Mouse (Mus musculus) CH12.LX (cell line): ENCODE measurements around the gene 2410015M20Rik. TPM values are rescaled to one million over a fixed set of nuclear protein-coding genes. Genes with fewer than 3 reads are reported as not detected.

ENCODE experiments used
- DNase-seq: peaks from one replicate; pipeline ENCODE4 v3.0.0-alpha.2; 2013; ENCODE audit errors: extremely low read depth
- H3K27ac ChIP-seq: 2 replicates; pipeline ENCODE4 v1.5.1; 2012; ENCODE audit warnings: low read depth, mild to moderate bottlenecking, control low read depth, moderate library complexity; ENCODE audit not compliant: insufficient read depth
- H3K27me3 ChIP-seq: replicated peaks from 2 replicates; pipeline ENCODE3; 2012; ENCODE audit warnings: inconsistent platforms
- H3K36me3 ChIP-seq, 2 experiments: replicated peaks in 1 of 2; 2 replicates each; pipeline versions ENCODE3 to v1.6.1; 2012; ENCODE audit warnings: inconsistent platforms in 1 of 2, low read length in 1 of 2, mild to moderate bottlenecking in 1 of 2, mixed read lengths in 1 of 2, moderate library complexity in 1 of 2; ENCODE audit not compliant: control insufficient read depth in 1 of 2, insufficient read depth in 1 of 2
- H3K4me1 ChIP-seq, 2 experiments: 2 replicates each; pipeline ENCODE4 v1.6.1; 2012; ENCODE audit warnings: inconsistent platforms in 1 of 2, moderate library complexity in 1 of 2; ENCODE audit not compliant: insufficient read depth in 2 of 2, control insufficient read depth in 1 of 2
- H3K4me2 ChIP-seq: 2 replicates; pipeline ENCODE4 v1.6.1; 2012; ENCODE audit warnings: low read depth, mild to moderate bottlenecking, control low read depth; ENCODE audit not compliant: poor library complexity, insufficient read depth, severe bottlenecking
- H3K4me3 ChIP-seq, 3 experiments: fragments of 150-350 bp in 1 of 3; sonication (generic) in 1 of 3; replicated peaks in 1 of 3; 2 replicates each; pipeline versions ENCODE3 to v1.5.1; 2011 to 2012; ENCODE audit warnings: low read depth in 2 of 3, low read length in 2 of 3, mild to moderate bottlenecking in 2 of 3, moderate library complexity in 2 of 3, control low read depth in 1 of 3, improper control_type of control experiment in 1 of 3, inconsistent platforms in 1 of 3, mixed read lengths in 1 of 3; ENCODE audit not compliant: poor library complexity in 1 of 3
- H3K79me2 ChIP-seq: replicated peaks from 2 replicates; pipeline ENCODE4 v1.6.1; 2012; ENCODE audit warnings: mild to moderate bottlenecking, moderate library complexity; ENCODE audit not compliant: control insufficient read depth, poor library complexity, insufficient read depth, severe bottlenecking; ENCODE audit errors: extremely low read depth
- H3K9ac ChIP-seq: 2 replicates; pipeline ENCODE4 v1.6.1; 2012; ENCODE audit warnings: low read depth, mild to moderate bottlenecking, control low read depth, moderate library complexity; ENCODE audit not compliant: insufficient read depth
- H3K9me3 ChIP-seq: replicated peaks from 2 replicates; pipeline ENCODE3; 2012; ENCODE audit warnings: low read length, inconsistent platforms, mixed read lengths
- BHLHE40 ChIP-seq: IDR thresholded peaks from 2 replicates; pipeline ENCODE4 v1.6.1; 2011; ENCODE audit warnings: mild to moderate bottlenecking, low read depth, low read length, improper control_type of control experiment
- CHD1 ChIP-seq: IDR thresholded peaks from 2 replicates; pipeline ENCODE4 v1.6.1; 2012; ENCODE audit warnings: low read depth, low read length, improper control_type of control experiment, inconsistent platforms
- CHD2 ChIP-seq: IDR thresholded peaks from 2 replicates; pipeline ENCODE4 v1.6.1; 2011; ENCODE audit warnings: low read length, improper control_type of control experiment
- CTCF ChIP-seq, 2 experiments: IDR thresholded peaks in 1 of 2; conservative IDR thresholded peaks in 1 of 2; 2 replicates each; pipeline ENCODE4 v1.5.1; 2011 to 2012; ENCODE audit warnings: low read depth in 2 of 2, low read length in 2 of 2, improper control_type of control experiment in 1 of 2, inconsistent platforms in 1 of 2, mild to moderate bottlenecking in 1 of 2, moderate library complexity in 1 of 2
- E2F4 ChIP-seq: IDR thresholded peaks from 2 replicates; pipeline ENCODE4 v1.6.1; 2011; ENCODE audit warnings: low read depth, low read length, improper control_type of control experiment; ENCODE audit not compliant: insufficient replicate concordance
- ELF1 ChIP-seq: IDR thresholded peaks from 2 replicates; pipeline ENCODE4 v1.6.1; 2014; ENCODE audit warnings: low read depth, mild to moderate bottlenecking, inconsistent platforms, low read length, improper control_type of control experiment
- EP300 ChIP-seq: IDR thresholded peaks from 2 replicates; pipeline ENCODE4 v1.6.1; 2011; ENCODE audit warnings: low read length, improper control_type of control experiment
- ETS1 ChIP-seq: conservative IDR thresholded peaks from 2 replicates; pipeline ENCODE4 v1.6.1; 2012; ENCODE audit warnings: low read depth, mild to moderate bottlenecking, inconsistent platforms, low read length, improper control_type of control experiment, moderate library complexity
- GABPA ChIP-seq: IDR thresholded peaks from 2 replicates; pipeline ENCODE4 v1.6.1; 2012; ENCODE audit warnings: low read depth, low read length, improper control_type of control experiment, inconsistent platforms; ENCODE audit not compliant: insufficient replicate concordance
- HCFC1 ChIP-seq: IDR thresholded peaks from 2 replicates; pipeline ENCODE4 v1.6.1; 2012; ENCODE audit warnings: low read depth, mild to moderate bottlenecking, inconsistent platforms, low read length, improper control_type of control experiment
- IRF4 ChIP-seq: IDR thresholded peaks from 2 replicates; pipeline ENCODE4 v1.6.1; 2014; ENCODE audit warnings: low read depth, mild to moderate bottlenecking, inconsistent platforms, low read length, improper control_type of control experiment
- JUN ChIP-seq: IDR thresholded peaks from 2 replicates; pipeline ENCODE4 v1.6.1; 2011; ENCODE audit warnings: low read depth, mild to moderate bottlenecking, low read length, improper control_type of control experiment, moderate library complexity; ENCODE audit not compliant: insufficient read depth
- JUND ChIP-seq: conservative IDR thresholded peaks from 2 replicates; pipeline ENCODE4 v1.6.1; 2011; ENCODE audit warnings: low read depth, low read length, improper control_type of control experiment
- KAT2A ChIP-seq: IDR thresholded peaks from 2 replicates; pipeline ENCODE4 v1.6.1; 2012; ENCODE audit warnings: low read length, improper control_type of control experiment, inconsistent platforms; ENCODE audit not compliant: insufficient replicate concordance
- MAFK ChIP-seq: IDR thresholded peaks from 2 replicates; pipeline ENCODE4 v1.6.1; 2011; ENCODE audit warnings: low read length, improper control_type of control experiment; ENCODE audit not compliant: insufficient replicate concordance
- MAX ChIP-seq: IDR thresholded peaks from 2 replicates; pipeline ENCODE4 v1.6.1; 2011; ENCODE audit warnings: low read length, improper control_type of control experiment
- MAZ ChIP-seq: IDR thresholded peaks from 2 replicates; pipeline ENCODE4 v1.6.1; 2012; ENCODE audit warnings: low read depth, mild to moderate bottlenecking, inconsistent platforms, low read length, improper control_type of control experiment, moderate library complexity
- MEF2A ChIP-seq: IDR thresholded peaks from 2 replicates; pipeline ENCODE4 v1.6.1; 2014; ENCODE audit warnings: low read depth, mild to moderate bottlenecking, inconsistent platforms, low read length, improper control_type of control experiment, borderline replicate concordance
- MXI1 ChIP-seq: IDR thresholded peaks from 2 replicates; pipeline ENCODE4 v1.6.1; 2011; ENCODE audit warnings: mild to moderate bottlenecking, low read depth, low read length, improper control_type of control experiment
- MYC ChIP-seq: IDR thresholded peaks from 2 replicates; pipeline ENCODE4 v1.6.1; 2011; ENCODE audit warnings: low read depth, mild to moderate bottlenecking, improper control_type of control experiment, low read length
- NELFE ChIP-seq: IDR thresholded peaks from 2 replicates; pipeline ENCODE4 v1.6.1; 2011; ENCODE audit warnings: low read depth, low read length, improper control_type of control experiment
- NRF1 ChIP-seq: IDR thresholded peaks from 2 replicates; pipeline ENCODE4 v1.6.1; 2014; ENCODE audit warnings: low read depth, mild to moderate bottlenecking, inconsistent platforms, low read length, improper control_type of control experiment, moderate library complexity
- PAX5 ChIP-seq: IDR thresholded peaks from 2 replicates; pipeline ENCODE4 v1.6.1; 2012; ENCODE audit warnings: low read length, inconsistent platforms, mixed read lengths
- POLR2A ChIP-seq: IDR thresholded peaks from 2 replicates; pipeline ENCODE4 v1.6.1; 2011; ENCODE audit warnings: low read depth, mild to moderate bottlenecking, improper control_type of control experiment, low read length
- POLR2AphosphoS2 ChIP-seq: IDR thresholded peaks from 2 replicates; pipeline ENCODE4 v1.6.1; 2011; ENCODE audit warnings: low read depth, low read length, improper control_type of control experiment
- RAD21 ChIP-seq: IDR thresholded peaks from 2 replicates; pipeline ENCODE4 v1.6.1; 2011; ENCODE audit warnings: low read depth, mild to moderate bottlenecking, low read length, improper control_type of control experiment, moderate library complexity
- RCOR1 ChIP-seq: conservative IDR thresholded peaks from 2 replicates; pipeline ENCODE4 v1.6.1; 2012; ENCODE audit warnings: low read depth, mild to moderate bottlenecking, inconsistent platforms, low read length, improper control_type of control experiment
- SIN3A ChIP-seq: IDR thresholded peaks from 2 replicates; pipeline ENCODE4 v1.6.1; 2012; ENCODE audit warnings: low read length, improper control_type of control experiment, inconsistent platforms
- SMC3 ChIP-seq: IDR thresholded peaks from 2 replicates; pipeline ENCODE4 v1.6.1; 2011; ENCODE audit warnings: low read depth, low read length, improper control_type of control experiment
- TBP ChIP-seq: conservative IDR thresholded peaks from 2 replicates; pipeline ENCODE4 v1.6.1; 2011; ENCODE audit warnings: low read depth, low read length, improper control_type of control experiment
- TCF12 ChIP-seq: IDR thresholded peaks from 2 replicates; pipeline ENCODE4 v1.6.1; 2014; ENCODE audit warnings: low read depth, mild to moderate bottlenecking, inconsistent platforms, low read length, improper control_type of control experiment
- UBTF ChIP-seq: IDR thresholded peaks from 2 replicates; pipeline ENCODE4 v1.6.1; 2012; ENCODE audit warnings: low read depth, mild to moderate bottlenecking, inconsistent platforms, low read length, improper control_type of control experiment, moderate library complexity
- USF1 ChIP-seq: IDR thresholded peaks from 2 replicates; pipeline ENCODE4 v1.6.1; 2014; ENCODE audit warnings: low read depth, mild to moderate bottlenecking, inconsistent platforms, low read length, improper control_type of control experiment
- USF2 ChIP-seq: conservative IDR thresholded peaks from 2 replicates; pipeline ENCODE4 v1.6.1; 2011; ENCODE audit warnings: low read depth, low read length, improper control_type of control experiment
- ZC3H11A ChIP-seq: IDR thresholded peaks from 2 replicates; pipeline ENCODE4 v1.6.1; 2012; ENCODE audit warnings: low read depth, mild to moderate bottlenecking, inconsistent platforms, low read length, improper control_type of control experiment
- ZKSCAN1 ChIP-seq: IDR thresholded peaks from 2 replicates; pipeline ENCODE4 v1.6.1; 2012; ENCODE audit warnings: low read depth, inconsistent platforms, low read length, improper control_type of control experiment, borderline replicate concordance
- ZMIZ1 ChIP-seq: IDR thresholded peaks from 2 replicates; pipeline ENCODE4 v1.6.1; 2012; ENCODE audit warnings: low read depth, mild to moderate bottlenecking, inconsistent platforms, low read length, improper control_type of control experiment
- ZNF384 ChIP-seq: IDR thresholded peaks from 2 replicates; pipeline ENCODE4 v1.6.1; 2012; ENCODE audit warnings: low read depth, low read length, improper control_type of control experiment, inconsistent platforms
- dilution Hi-C: fragments of 300-500 bp; cut with MboI; formaldehyde crosslinking; loops from 2 replicates; pipeline ENCODE4 v1.14.3; 2020; ENCODE audit warnings: low sequenced_read_pairs; ENCODE audit not compliant: extremely low pct_unique_long_range_greater_than_20kb, extremely low pct_ligation_motif_present
- in situ Hi-C: fragments of 300-500 bp; cut with MboI; formaldehyde crosslinking; loops from 3 replicates; pipeline ENCODE4 v1.14.3; 2019; ENCODE audit warnings: low sequenced_read_pairs, low pct_ligation_motif_present, low pct_unique_long_range_greater_than_20kb, mixed read lengths
- polyA plus RNA-seq: library from polyadenylated mRNA; unstranded; fragments of >175 nt; gene quantifications from 2 replicates; pipeline ENCODE4 v1.2.1, GENCODE M21; 2012; ENCODE audit warnings: low read depth; ENCODE audit not compliant: insufficient read length
- total RNA-seq, 2 experiments: library from RNA; depleted of rRNA; stranded (reverse); fragments of 300-350 nt in 1 of 2; fragments of >200 nt in 1 of 2; gene quantifications; 2 replicates each; pipeline ENCODE4 v1.2.3; 2012 to 2014

2410015M20Rik gene
- total and polyA plus RNA-seq, 3 experiments, result 154 to 272 (median 202) TPM

- Histone ChIP-seq H3K36me3 (peaks cover 46 to 48% of the 10 kb centered on the region in 2 experiments), H3K9me3 (no peaks in the 10 kb centered on the region), H3K79me2 (peaks cover 49% of the 10 kb centered on the region), H3K4me1 (peaks cover 21 to 55% of the 10 kb centered on the region in 2 experiments), H3K9ac (peak within 1 kb of the TSS; percentile 71), H3K27ac (peak within 1 kb of the TSS; percentile 85), H3K27me3 (no peaks in the 10 kb centered on the region), H3K4me3 (peak within 1 kb of the TSS; percentile 70 to 84 (median 82)), H3K4me2 (peak within 1 kb of the TSS; percentile 62)
- peak; percentile 86 for DNase-seq
- dilution Hi-C loops, result no loop called here
- TF ChIP-seq MYC (peak; percentile 88; the same call in 1 of the 2 replicates), MXI1 (peak; percentile 76), KAT2A (peak; percentile 95), PAX5 (no peak), ZC3H11A (no peak), MAX (peak; percentile 71), RAD21 (peak; percentile 9), EP300 (no peak), RCOR1 (peak; percentile 52; the same call in 1 of the 2 replicates), CTCF (conservative IDR thresholded peaks at IDR 0.05 in 1 of 2, IDR thresholded peaks at IDR 0.05 in 1 of 2; ENCODE audit: low read depth in 2 of 2, low read length in 2 of 2) (peak; percentile 78 to 90), USF1 (no peak), ZNF384 (no peak), SMC3 (no peak; the same call in 1 of the 2 replicates), TBP (peak; percentile 97), UBTF (no peak), TCF12 (peak; percentile 98), IRF4 (peak; percentile 59; the same call in 1 of the 2 replicates), SIN3A (peak; percentile 78), JUN (no peak), NRF1 (peak; percentile 83), ZMIZ1 (peak; percentile 92), POLR2AphosphoS2 (peak; percentile 90; the same call in 1 of the 2 replicates), ETS1 (no peak; the same call in 1 of the 2 replicates), USF2 (no peak), HCFC1 (peak; percentile 93), MEF2A (peak; percentile 72; the same call in 1 of the 2 replicates), ELF1 (peak; percentile 90), CHD1 (no peak), ZKSCAN1 (no peak), NELFE (peak; percentile 97), BHLHE40 (peak; percentile 14; the same call in 1 of the 2 replicates), CHD2 (no peak), MAZ (no peak), JUND (no peak), MAFK (no peak), POLR2A (peak; percentile 95), E2F4 (no peak), GABPA (peak; percentile 96)
- in situ Hi-C loops, result no loop called here
Measured at GRCm38 (mm10) chr17:56613236-56613844, 3.8 kb upstream of the 2410015M20Rik start, which contains the start of gene Rpl36. Gene Rpl36 (plus strand): TSS chr17:56613416.
